Mouse (Mus musculus): ENCODE measurements around the gene Armc2. TPM values are rescaled to one million over a fixed set of nuclear protein-coding genes. Genes with fewer than 3 reads are reported as not detected.

Gene Armc2
- polyA plus RNA-seq, 1 experiment = 2.9 TPM

GRCm38 (mm10) chr10:42027337-42027736, 9.1 kb upstream of the Armc2 start:
- Histone ChIP-seq H3K4me1 (ENCODE audit: control insufficient read depth, insufficient read depth, low read length) (no peaks in the 10 kb centered on the region), H3K4me3 (ENCODE audit: insufficient read depth, low read length) (no peak overlapping the region), H3K27ac (ENCODE audit: insufficient read depth, low read length) (no peak overlapping the region)
- TF ChIP-seq CTCF (IDR thresholded peaks at IDR 0.05; ENCODE audit: borderline replicate concordance, insufficient read depth, low read length) (no peak), POLR2A (IDR thresholded peaks at IDR 0.05; ENCODE audit: low read depth, low read length) (no peak)

DNA sequence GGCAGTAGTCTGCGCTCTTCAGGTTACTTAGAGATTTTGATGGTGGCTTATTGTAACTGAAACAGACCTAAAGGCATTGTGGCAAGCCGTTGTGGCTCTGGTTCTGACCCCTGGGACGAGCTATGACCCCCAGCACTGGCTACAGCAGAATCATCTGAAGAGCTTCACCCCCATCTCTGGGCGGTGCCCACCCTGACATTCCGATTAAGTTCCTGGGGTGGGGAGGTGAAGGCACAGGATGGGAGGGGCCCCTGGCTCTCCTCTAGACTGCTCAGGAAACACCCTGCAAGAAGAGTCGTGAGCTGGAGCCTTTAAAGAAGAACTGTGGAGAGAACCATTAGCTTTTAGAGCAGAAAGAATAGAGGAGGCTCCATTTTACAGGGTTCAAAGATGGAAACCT, 6.2 kb upstream of the Armc2 start:
- no peaks in the 10 kb centered on the region for H3K4me1 ChIP-seq (ENCODE audit: control insufficient read depth, insufficient read depth, low read length)
- H3K27ac ChIP-seq (ENCODE audit: insufficient read depth, low read length) = no peak overlapping the region
- H3K4me3 ChIP-seq (ENCODE audit: insufficient read depth, low read length) = no peak overlapping the region
- TF ChIP-seq POLR2A (IDR thresholded peaks at IDR 0.05; ENCODE audit: low read depth, low read length) (no peak), CTCF (IDR thresholded peaks at IDR 0.05; ENCODE audit: borderline replicate concordance, insufficient read depth, low read length) (no peak)

GRCm38 (mm10) chr10:42021536-42021935, 3.3 kb upstream of the Armc2 start:
- H3K4me3 ChIP-seq (ENCODE audit: insufficient read depth, low read length) = no peak overlapping the region
- TF ChIP-seq POLR2A (IDR thresholded peaks at IDR 0.05; ENCODE audit: low read depth, low read length) = no peak
- H3K4me1 ChIP-seq (ENCODE audit: control insufficient read depth, insufficient read depth, low read length) = peaks cover 4% of the 10 kb centered on the region
- no peak overlapping the region for H3K27ac ChIP-seq (ENCODE audit: insufficient read depth, low read length)

DNA sequence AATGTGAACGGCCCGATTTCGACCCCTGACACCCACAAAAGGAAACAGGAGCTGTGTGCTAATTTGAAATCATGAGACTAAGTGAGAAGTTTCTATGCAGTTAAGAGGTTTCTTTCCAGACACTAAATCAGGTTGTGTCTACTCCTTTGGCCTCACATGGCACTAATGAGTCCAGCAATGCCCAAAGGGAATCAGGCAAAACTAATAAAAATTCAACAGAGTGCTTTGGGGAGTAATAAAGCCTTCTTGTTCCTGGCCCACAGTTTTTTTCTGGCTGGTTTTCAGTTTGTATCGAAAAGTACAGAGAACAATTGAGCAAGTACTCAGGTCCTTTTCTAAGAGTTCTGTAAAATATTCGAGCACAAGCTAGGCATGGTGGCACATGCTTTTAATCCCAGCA, 4.2 kb downstream of the Armc2 start:
- no peak overlapping the region for H3K4me3 ChIP-seq (ENCODE audit: insufficient read depth, low read length)
- no peak overlapping the region for H3K27ac ChIP-seq (ENCODE audit: insufficient read depth, low read length)
- peaks cover 7% of the 10 kb centered on the region for H3K4me1 ChIP-seq (ENCODE audit: control insufficient read depth, insufficient read depth, low read length)
- TF ChIP-seq CTCF (IDR thresholded peaks at IDR 0.05; ENCODE audit: borderline replicate concordance, insufficient read depth, low read length) = no peak
- no peak for TF ChIP-seq POLR2A (IDR thresholded peaks at IDR 0.05; ENCODE audit: low read depth, low read length)

DNA sequence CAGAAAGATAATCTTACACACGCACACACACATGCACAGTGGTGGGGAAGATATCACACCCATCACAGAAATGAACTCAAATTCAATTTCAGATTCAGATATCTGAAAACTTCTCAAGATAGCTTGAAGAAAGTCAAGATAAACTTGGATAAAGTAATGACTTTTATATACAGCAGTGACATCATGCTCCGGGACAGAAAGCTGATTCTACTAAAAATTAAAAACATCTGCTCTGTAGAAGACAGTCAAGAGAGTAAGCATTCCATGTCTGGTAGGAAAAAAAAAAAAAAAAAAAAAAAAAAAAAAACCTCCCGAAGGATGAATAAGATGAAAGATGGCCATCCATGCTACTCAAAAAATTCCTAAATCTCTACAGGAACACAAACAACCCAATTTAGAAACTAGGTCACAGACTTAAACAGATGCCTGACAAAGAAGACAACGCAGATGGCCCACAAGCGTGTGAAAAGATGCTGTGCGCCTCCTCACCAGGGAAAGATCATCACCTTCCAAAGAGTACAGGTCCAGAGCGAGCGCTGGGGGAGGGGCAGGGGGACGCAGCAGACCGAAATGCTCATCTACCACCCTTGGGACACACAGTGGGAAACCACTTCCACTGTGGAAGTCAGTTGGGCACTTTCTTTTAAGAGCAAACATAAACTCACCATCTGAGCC, 7.3 kb downstream of the Armc2 start:
- TF ChIP-seq CTCF (IDR thresholded peaks at IDR 0.05; ENCODE audit: borderline replicate concordance, insufficient read depth, low read length) = no peak
- TF ChIP-seq POLR2A (IDR thresholded peaks at IDR 0.05; ENCODE audit: low read depth, low read length) = no peak
- H3K4me1 ChIP-seq (ENCODE audit: control insufficient read depth, insufficient read depth, low read length) = 0 out of 2 replicates have a peak, but pooled peaks cover 3% of the 10 kb centered on the region
- no peak overlapping the region for H3K4me3 ChIP-seq (ENCODE audit: insufficient read depth, low read length)
- H3K27ac ChIP-seq (ENCODE audit: insufficient read depth, low read length) = no peak overlapping the region

- Histone ChIP-seq H3K4me3 (ENCODE audit: insufficient read depth, low read length) (no peak overlapping the region), H3K27ac (ENCODE audit: insufficient read depth, low read length) (no peak overlapping the region), H3K4me1 (ENCODE audit: control insufficient read depth, insufficient read depth, low read length) (no peaks in the 10 kb centered on the region)
- TF ChIP-seq POLR2A (IDR thresholded peaks at IDR 0.05; ENCODE audit: low read depth, low read length) (no peak), CTCF (IDR thresholded peaks at IDR 0.05; ENCODE audit: borderline replicate concordance, insufficient read depth, low read length) (no peak)
These were observed 13.0 kb downstream of the Armc2 start for GRCm38 (mm10) chr10:42005259-42005658.

DNA sequence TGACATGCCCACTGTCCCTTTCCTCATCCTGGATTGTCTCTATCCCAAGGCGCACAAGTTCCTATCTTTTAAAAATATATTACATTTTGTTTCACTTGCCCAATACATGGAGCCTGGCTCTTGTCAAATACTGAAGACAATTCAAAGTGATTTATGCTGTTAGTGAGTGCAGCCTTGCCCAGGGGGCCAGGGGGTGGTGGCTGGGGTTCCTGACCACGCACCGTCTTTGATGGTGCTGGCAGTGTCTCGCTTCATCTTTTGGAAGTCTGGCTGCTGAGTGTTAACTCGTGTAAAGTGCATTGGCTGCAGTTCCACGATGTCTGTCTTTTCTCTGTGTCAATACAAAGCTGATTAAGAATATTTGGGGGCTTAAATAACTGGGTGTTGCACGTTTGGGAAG, 13.6 kb downstream of the Armc2 start:
- TF ChIP-seq POLR2A (IDR thresholded peaks at IDR 0.05; ENCODE audit: low read depth, low read length) (no peak), CTCF (IDR thresholded peaks at IDR 0.05; ENCODE audit: borderline replicate concordance, insufficient read depth, low read length) (no peak)
- Histone ChIP-seq H3K27ac (ENCODE audit: insufficient read depth, low read length) (no peak overlapping the region), H3K4me3 (ENCODE audit: insufficient read depth, low read length) (no peak overlapping the region), H3K4me1 (ENCODE audit: control insufficient read depth, insufficient read depth, low read length) (no peaks in the 10 kb centered on the region)

- Histone ChIP-seq H3K4me1 (ENCODE audit: control insufficient read depth, insufficient read depth, low read length) (no peaks in the 10 kb centered on the region), H3K27ac (ENCODE audit: insufficient read depth, low read length) (no peak overlapping the region), H3K4me3 (ENCODE audit: insufficient read depth, low read length) (no peak overlapping the region)
- no peak for TF ChIP-seq POLR2A (IDR thresholded peaks at IDR 0.05; ENCODE audit: low read depth, low read length)
- no peak for TF ChIP-seq CTCF (IDR thresholded peaks at IDR 0.05; ENCODE audit: borderline replicate concordance, insufficient read depth, low read length)
These were observed 14.2 kb downstream of the Armc2 start for GRCm38 (mm10) chr10:42004056-42004455.

- TF ChIP-seq POLR2A (IDR thresholded peaks at IDR 0.05; ENCODE audit: low read depth, low read length) (no peak), CTCF (IDR thresholded peaks at IDR 0.05; ENCODE audit: borderline replicate concordance, insufficient read depth, low read length) (no peak)
- Histone ChIP-seq H3K27ac (ENCODE audit: insufficient read depth, low read length) (no peak overlapping the region), H3K4me1 (ENCODE audit: control insufficient read depth, insufficient read depth, low read length) (no peaks in the 10 kb centered on the region), H3K4me3 (ENCODE audit: insufficient read depth, low read length) (no peak overlapping the region)
These were observed 14.7 kb downstream of the Armc2 start for GRCm38 (mm10) chr10:42003576-42003975.

DNA sequence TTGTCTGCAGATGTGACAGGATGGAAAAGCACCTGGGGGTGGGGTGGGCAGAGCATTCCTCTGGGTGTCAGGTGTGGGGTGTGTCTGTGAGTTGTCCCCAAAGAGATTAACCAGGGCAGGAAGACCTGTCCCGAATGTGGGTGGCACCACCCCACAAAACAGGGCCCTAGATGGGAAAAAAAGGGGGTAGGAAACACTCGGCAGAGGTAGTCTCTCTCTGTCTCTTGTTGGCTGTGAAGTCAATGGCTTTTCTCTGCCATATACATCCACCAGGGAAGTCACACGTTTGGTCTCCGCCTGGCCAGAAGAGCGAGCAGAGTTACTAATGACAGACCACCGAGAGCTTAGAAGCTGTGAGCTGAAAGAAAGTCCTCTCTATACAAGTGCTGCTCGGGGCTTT, 15.8 kb downstream of the Armc2 start:
- Histone ChIP-seq H3K4me1 (ENCODE audit: control insufficient read depth, insufficient read depth, low read length) (no peaks in the 10 kb centered on the region), H3K4me3 (ENCODE audit: insufficient read depth, low read length) (no peak overlapping the region), H3K27ac (ENCODE audit: insufficient read depth, low read length) (no peak overlapping the region)
- TF ChIP-seq CTCF (IDR thresholded peaks at IDR 0.05; ENCODE audit: borderline replicate concordance, insufficient read depth, low read length) (no peak), POLR2A (IDR thresholded peaks at IDR 0.05; ENCODE audit: low read depth, low read length) (no peak)
